Mouse (Mus musculus): ENCODE measurements around the gene Dgki.

- TF ChIP-seq GATA1 (IDR thresholded peaks at IDR 0.05; ENCODE audit: low read length): no peak
- TF ChIP-seq TAL1 (IDR thresholded peaks at IDR 0.05; ENCODE audit: low read length): no peak
Measured at GRCm38 (mm10) chr6:37329376-37329775, 29.4 kb upstream of the Dgki start.
